Mouse (Mus musculus): Measurements from ENCODE around the gene Ippk.

Gene Ippk

DNA sequence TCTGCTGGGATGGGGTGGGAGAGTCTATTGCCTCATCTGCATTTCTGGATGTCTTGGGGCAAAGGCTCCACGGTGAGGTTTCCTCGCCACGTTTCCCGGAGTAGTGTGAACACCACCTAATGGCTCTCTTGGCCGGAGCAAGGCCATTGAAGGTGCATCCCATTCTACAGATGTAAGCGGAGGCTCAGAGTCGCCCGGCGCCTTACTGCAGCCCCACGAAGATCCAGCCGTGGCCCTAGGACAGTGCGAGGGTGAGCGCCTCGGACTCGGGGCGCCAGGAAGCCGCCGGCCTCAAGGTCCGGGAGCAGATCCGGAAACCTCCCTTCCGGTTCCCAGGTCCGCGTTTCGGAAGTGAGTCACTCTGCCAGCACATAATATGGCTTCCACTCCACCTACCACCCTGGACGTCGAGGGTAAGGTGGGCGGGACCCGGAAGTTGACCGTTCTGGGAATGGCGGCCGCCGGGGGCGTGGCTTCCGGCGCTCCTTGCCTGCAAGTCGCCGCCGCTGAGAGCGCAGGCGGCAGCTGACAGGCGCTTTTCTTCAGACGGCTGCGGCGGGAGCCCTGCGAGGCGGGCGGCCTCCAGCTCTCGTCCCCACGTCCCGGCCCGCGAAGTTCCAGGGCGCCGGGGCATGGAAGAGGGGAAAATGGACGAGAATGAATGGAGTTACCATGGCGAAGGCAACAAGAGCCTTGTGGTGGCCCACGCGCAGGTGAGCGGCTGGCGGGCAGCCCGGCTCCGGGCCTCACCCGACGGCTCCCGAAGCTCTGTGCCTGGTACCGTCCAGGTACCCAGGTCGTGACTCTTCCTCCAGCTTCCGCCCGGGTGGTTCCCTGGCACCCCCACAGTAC is at the start of gene Ippk:
Ippk (plus strand) TSS at position 496 of the 852 bp plus-strand sequence.
- H3K36me3 ChIP-seq (ENCODE audit: insufficient read depth, low read length): peaks cover 12% of the 10 kb centered on the region
- peaks cover 3% of the 10 kb centered on the region; the same call in 1 of the 2 replicates for H3K27me3 ChIP-seq (ENCODE audit: insufficient read depth, low read length)
- peak within 1 kb of the TSS; percentile 97 for H3K4me3 ChIP-seq (replicated peaks; ENCODE audit: low read length)
- H3K4me1 ChIP-seq (replicated peaks; ENCODE audit: low read depth, low read length): peaks cover 29% of the 10 kb centered on the region
- peaks cover 6% of the 10 kb centered on the region for H3K9me3 ChIP-seq (ENCODE audit: low read length)
- TF ChIP-seq POU5F1 (IDR thresholded peaks at IDR 0.05; ENCODE audit: borderline replicate concordance, low read length) (no peak), NANOG (IDR thresholded peaks at IDR 0.05; ENCODE audit: borderline replicate concordance, low read length) (no peak), CTCF (conservative IDR thresholded peaks at IDR 0.05; ENCODE audit: low read length) (no peak)

DNA sequence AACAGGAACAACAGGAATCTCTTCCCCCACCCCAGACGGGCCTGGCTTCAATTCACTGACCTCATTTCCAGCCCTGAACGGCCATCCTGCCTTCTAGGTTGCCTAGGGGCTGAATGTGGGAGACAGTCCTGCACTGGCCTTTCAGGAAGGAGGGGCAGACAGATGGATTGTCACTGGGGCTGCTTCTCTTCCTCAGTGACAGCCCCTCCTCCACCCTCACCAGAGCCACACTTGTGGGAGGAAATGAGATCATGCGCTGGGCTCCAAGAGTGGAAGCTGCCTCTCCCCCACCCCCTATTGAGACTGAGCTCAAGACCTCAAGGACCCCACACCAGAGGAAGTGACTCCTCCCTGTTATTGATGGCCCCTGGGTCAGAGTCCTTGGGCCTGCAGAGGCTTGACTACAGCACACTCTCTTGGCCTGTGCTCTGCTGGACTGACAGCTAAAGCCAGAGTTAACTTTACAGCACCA is 49.6 kb upstream of the Ippk start:
- H3K4me1 ChIP-seq (replicated peaks; ENCODE audit: low read depth, low read length): peaks cover 45% of the 10 kb centered on the region
- TF ChIP-seq CTCF (conservative IDR thresholded peaks at IDR 0.05; ENCODE audit: low read length) (no peak), POU5F1 (IDR thresholded peaks at IDR 0.05; ENCODE audit: borderline replicate concordance, low read length) (no peak), NANOG (IDR thresholded peaks at IDR 0.05; ENCODE audit: borderline replicate concordance, low read length) (no peak)
- H3K4me3 ChIP-seq (replicated peaks; ENCODE audit: low read length): no peak overlapping the region
- peaks cover 70% of the 10 kb centered on the region for H3K36me3 ChIP-seq (ENCODE audit: insufficient read depth, low read length)
- no peaks in the 10 kb centered on the region for H3K27me3 ChIP-seq (ENCODE audit: insufficient read depth, low read length)
- peaks cover 11% of the 10 kb centered on the region; the same call in 1 of the 2 replicates for H3K9me3 ChIP-seq (ENCODE audit: low read length)

DNA sequence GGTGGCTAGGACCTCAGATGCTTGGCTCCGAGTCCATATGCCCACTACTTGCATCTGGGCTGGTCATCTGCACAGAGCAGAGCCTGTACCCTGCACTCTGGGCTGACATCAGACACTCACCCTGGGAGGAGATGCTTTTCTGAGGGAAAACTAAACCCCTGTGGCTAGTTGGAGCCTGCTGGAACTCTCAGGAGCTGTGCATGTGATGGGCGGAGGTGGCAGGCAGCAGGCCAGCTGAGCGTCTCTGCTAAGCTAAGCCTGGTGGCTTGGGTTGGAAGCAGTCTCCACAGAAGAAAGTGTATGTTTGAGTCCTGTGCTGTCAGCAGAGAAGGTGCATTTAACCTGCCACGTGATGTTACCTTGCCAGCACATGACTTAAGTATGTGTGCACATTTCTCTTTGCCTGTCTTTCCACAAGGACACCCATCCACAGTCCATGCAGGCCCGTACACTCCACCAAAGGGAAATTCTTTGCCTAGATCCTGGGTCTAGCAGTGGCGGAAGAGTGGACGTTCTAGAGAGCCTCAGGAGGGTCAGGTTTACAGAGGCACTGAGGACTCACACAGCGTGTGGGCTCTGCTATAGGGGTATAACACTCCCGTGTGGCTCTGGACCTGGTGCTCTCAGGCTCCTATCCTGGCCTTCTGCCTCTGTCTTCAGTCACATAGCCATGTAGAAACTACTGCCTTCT is 48.5 kb upstream of the Ippk start:
- Histone ChIP-seq H3K4me3 (replicated peaks; ENCODE audit: low read length) (no peak overlapping the region), H3K9me3 (ENCODE audit: low read length) (peaks cover 11% of the 10 kb centered on the region; the same call in 1 of the 2 replicates), H3K27me3 (ENCODE audit: insufficient read depth, low read length) (no peaks in the 10 kb centered on the region), H3K36me3 (ENCODE audit: insufficient read depth, low read length) (peaks cover 81% of the 10 kb centered on the region), H3K4me1 (replicated peaks; ENCODE audit: low read depth, low read length) (peaks cover 35% of the 10 kb centered on the region)
- TF ChIP-seq CTCF (conservative IDR thresholded peaks at IDR 0.05; ENCODE audit: low read length): no peak
- TF ChIP-seq POU5F1 (IDR thresholded peaks at IDR 0.05; ENCODE audit: borderline replicate concordance, low read length): no peak

DNA sequence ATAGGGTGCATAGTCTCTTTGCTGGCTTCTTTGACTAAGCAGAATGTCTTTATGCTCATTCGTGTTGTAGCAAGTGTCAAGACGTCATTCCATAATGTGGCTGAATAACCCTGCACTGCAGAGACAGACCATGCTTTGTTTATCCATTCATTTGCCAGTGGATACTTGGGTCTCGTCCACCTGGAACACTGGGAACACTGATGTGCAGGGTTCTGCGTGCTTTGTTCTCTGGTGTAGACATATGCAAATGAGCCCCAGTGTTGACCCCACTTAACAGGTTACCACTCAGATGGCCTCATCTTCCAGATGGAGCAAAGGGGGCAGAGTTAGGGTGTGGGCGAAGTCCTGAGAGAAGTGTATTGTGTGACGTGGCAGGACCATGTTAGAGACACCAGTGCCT is 46.7 kb upstream of the Ippk start:
- Histone ChIP-seq H3K4me1 (replicated peaks; ENCODE audit: low read depth, low read length) (peaks cover 38% of the 10 kb centered on the region), H3K36me3 (ENCODE audit: insufficient read depth, low read length) (peaks cover 90% of the 10 kb centered on the region), H3K27me3 (ENCODE audit: insufficient read depth, low read length) (no peaks in the 10 kb centered on the region), H3K4me3 (replicated peaks; ENCODE audit: low read length) (no peak overlapping the region), H3K9me3 (ENCODE audit: low read length) (peaks cover 11% of the 10 kb centered on the region; the same call in 1 of the 2 replicates)
- TF ChIP-seq POU5F1 (IDR thresholded peaks at IDR 0.05; ENCODE audit: borderline replicate concordance, low read length): no peak
- TF ChIP-seq CTCF (conservative IDR thresholded peaks at IDR 0.05; ENCODE audit: low read length): no peak
- TF ChIP-seq NANOG (IDR thresholded peaks at IDR 0.05; ENCODE audit: borderline replicate concordance, low read length): no peak

DNA sequence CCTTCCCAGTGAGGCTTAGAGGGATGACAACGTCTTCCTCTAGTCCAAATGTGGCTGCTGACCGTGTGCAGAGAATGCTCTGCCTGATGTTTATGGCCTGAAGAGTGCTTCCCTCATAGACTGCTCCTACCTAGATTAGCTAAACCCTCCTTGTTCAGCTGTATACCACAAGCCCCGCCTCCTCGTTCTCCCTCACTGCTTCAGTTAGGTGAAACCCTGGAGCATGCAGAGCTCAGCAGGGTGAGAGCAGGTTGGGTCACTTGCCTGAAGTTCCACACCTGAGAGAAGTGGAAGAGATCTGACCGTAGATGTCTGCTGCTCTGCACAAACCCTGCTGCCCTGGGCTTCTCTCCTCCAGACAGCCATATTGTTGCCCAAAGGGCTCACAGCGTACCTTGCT is 46.3 kb upstream of the Ippk start:
- TF ChIP-seq CTCF (conservative IDR thresholded peaks at IDR 0.05; ENCODE audit: low read length) (no peak), NANOG (IDR thresholded peaks at IDR 0.05; ENCODE audit: borderline replicate concordance, low read length) (no peak), POU5F1 (IDR thresholded peaks at IDR 0.05; ENCODE audit: borderline replicate concordance, low read length) (no peak)

DNA sequence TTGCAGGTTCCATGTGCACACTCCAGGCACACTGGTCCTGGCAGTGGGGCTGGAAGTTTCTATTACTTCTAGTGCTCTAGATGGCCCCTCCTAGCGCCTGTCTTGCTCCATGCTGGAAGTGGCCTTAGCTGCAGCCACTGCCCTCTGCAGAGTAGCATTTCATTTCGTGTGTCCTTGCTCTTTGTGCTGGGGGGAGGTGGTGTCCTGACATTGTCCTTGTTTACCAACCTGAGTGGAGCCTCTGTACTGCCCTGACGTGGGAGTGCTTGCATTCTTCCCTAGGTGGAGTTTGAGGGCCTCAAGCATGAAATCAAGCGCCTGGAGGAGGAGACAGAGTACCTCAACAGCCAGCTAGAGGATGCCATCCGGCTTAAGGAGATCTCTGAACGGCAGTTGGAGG is 43.4 kb upstream of the Ippk start:
- H3K9me3 ChIP-seq (ENCODE audit: low read length): peaks cover 10% of the 10 kb centered on the region; the same call in 1 of the 2 replicates
- H3K4me1 ChIP-seq (replicated peaks; ENCODE audit: low read depth, low read length): peaks cover 41% of the 10 kb centered on the region
- H3K27me3 ChIP-seq (ENCODE audit: insufficient read depth, low read length): no peaks in the 10 kb centered on the region
- TF ChIP-seq NANOG (IDR thresholded peaks at IDR 0.05; ENCODE audit: borderline replicate concordance, low read length): no peak
- no peak for TF ChIP-seq POU5F1 (IDR thresholded peaks at IDR 0.05; ENCODE audit: borderline replicate concordance, low read length)
- no peak for TF ChIP-seq CTCF (conservative IDR thresholded peaks at IDR 0.05; ENCODE audit: low read length)
- H3K4me3 ChIP-seq (replicated peaks; ENCODE audit: low read length): no peak overlapping the region
- peaks cover 89% of the 10 kb centered on the region for H3K36me3 ChIP-seq (ENCODE audit: insufficient read depth, low read length)

More for the DNA sequence above, 46.3 kb upstream of the Ippk start:
- peaks cover 42% of the 10 kb centered on the region for H3K4me1 ChIP-seq (replicated peaks; ENCODE audit: low read depth, low read length)
- peaks cover 90% of the 10 kb centered on the region for H3K36me3 ChIP-seq (ENCODE audit: insufficient read depth, low read length)
- no peak overlapping the region for H3K4me3 ChIP-seq (replicated peaks; ENCODE audit: low read length)
- peaks cover 11% of the 10 kb centered on the region; the same call in 1 of the 2 replicates for H3K9me3 ChIP-seq (ENCODE audit: low read length)
- H3K27me3 ChIP-seq (ENCODE audit: insufficient read depth, low read length): no peaks in the 10 kb centered on the region

DNA sequence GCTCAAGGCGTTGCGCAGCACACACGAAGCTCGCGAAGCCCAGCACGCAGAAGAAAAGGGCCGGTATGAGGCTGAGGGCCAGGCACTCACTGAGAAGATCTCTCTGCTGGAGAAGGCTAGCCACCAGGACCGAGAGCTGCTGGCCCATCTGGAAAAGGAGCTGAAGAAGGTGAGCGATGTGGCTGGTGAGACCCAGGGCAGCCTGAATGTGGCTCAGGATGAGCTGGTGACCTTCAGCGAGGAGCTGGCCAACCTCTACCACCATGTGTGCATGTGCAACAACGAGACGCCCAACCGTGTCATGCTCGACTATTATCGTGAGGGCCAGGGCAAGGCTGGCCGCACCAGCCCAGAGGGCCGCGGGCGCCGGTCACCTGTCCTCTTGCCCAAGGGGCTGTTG is 41.7 kb upstream of the Ippk start:
- no peak for TF ChIP-seq POU5F1 (IDR thresholded peaks at IDR 0.05; ENCODE audit: borderline replicate concordance, low read length)
- Histone ChIP-seq H3K9me3 (ENCODE audit: low read length) (no peaks in the 10 kb centered on the region), H3K4me1 (replicated peaks; ENCODE audit: low read depth, low read length) (peaks cover 48% of the 10 kb centered on the region), H3K36me3 (ENCODE audit: insufficient read depth, low read length) (peaks cover 94% of the 10 kb centered on the region), H3K4me3 (replicated peaks; ENCODE audit: low read length) (no peak overlapping the region), H3K27me3 (ENCODE audit: insufficient read depth, low read length) (no peaks in the 10 kb centered on the region)

DNA sequence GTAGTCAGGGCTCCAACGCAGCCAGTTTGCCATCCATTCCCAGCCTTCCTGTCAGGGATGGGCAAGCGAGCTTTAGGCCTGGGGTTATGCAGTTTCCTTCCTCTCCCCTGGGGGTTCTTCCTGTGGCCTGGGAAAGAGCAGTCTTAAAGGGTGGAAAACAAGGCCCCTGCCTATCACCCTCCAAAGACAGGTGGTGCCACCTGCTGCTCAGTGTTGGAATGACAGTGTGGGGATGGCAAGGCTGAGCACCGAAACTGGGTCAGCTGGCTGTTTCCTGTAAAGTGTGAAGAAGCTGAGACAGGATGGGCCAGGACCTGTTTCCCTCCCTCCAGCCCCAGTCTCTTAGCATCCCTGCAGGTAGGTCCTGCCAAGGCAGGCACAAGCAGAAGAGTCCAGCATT is 39.8 kb upstream of the Ippk start:
- no peak overlapping the region for H3K4me3 ChIP-seq (replicated peaks; ENCODE audit: low read length)
- TF ChIP-seq POU5F1 (IDR thresholded peaks at IDR 0.05; ENCODE audit: borderline replicate concordance, low read length) (no peak), CTCF (conservative IDR thresholded peaks at IDR 0.05; ENCODE audit: low read length) (peak; percentile 97)
- H3K27me3 ChIP-seq (ENCODE audit: insufficient read depth, low read length): no peaks in the 10 kb centered on the region
- H3K4me1 ChIP-seq (replicated peaks; ENCODE audit: low read depth, low read length): peaks cover 42% of the 10 kb centered on the region
- H3K36me3 ChIP-seq (ENCODE audit: insufficient read depth, low read length): peaks cover 95% of the 10 kb centered on the region
- H3K9me3 ChIP-seq (ENCODE audit: low read length): no peaks in the 10 kb centered on the region

Measured in E14TG2a.4 (cell line).